Mouse (Mus musculus): ENCODE measurements around the gene Bhmt2.

The Bhmt2 gene

GRCm38 (mm10) chr13:93667586-93667985 is 6.5 kb downstream of the Bhmt2 start:
- in situ Hi-C loops (cut with MboI; ENCODE audit: low pct_unique_long_range_greater_than_20kb in 1 of 2, low sequenced_read_pairs in 2 of 2, unreplicated experiment in 1 of 2) = no loop called here

- in situ Hi-C loops (cut with MboI; ENCODE audit: low pct_unique_long_range_greater_than_20kb in 1 of 2, low sequenced_read_pairs in 2 of 2, unreplicated experiment in 1 of 2) = no loop called here
Measured at GRCm38 (mm10) chr13:93657941-93658340, 16.2 kb downstream of the Bhmt2 start.

DNA sequence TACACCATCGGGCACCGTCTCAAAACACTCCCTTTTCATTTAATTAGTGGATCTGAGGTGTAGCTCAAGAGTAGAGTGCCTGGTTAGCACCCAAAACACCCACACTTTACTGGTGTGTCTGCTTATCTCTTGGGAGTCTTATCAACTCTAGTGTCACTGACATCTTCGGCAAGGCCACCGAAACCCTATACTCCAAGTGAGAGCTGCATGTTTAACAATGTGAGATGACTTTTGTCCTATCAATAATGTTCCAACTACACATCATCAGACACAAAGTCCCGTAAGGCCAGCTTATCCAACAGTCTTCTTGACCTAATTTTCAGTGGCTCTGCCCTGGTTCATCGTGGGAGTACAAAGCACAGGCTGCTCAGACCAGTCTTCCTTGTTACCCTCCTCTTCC is 20.7 kb downstream of the Bhmt2 start:
- in situ Hi-C loops (cut with MboI; ENCODE audit: low pct_unique_long_range_greater_than_20kb in 1 of 2, low sequenced_read_pairs in 2 of 2, unreplicated experiment in 1 of 2) = no loop called here

DNA sequence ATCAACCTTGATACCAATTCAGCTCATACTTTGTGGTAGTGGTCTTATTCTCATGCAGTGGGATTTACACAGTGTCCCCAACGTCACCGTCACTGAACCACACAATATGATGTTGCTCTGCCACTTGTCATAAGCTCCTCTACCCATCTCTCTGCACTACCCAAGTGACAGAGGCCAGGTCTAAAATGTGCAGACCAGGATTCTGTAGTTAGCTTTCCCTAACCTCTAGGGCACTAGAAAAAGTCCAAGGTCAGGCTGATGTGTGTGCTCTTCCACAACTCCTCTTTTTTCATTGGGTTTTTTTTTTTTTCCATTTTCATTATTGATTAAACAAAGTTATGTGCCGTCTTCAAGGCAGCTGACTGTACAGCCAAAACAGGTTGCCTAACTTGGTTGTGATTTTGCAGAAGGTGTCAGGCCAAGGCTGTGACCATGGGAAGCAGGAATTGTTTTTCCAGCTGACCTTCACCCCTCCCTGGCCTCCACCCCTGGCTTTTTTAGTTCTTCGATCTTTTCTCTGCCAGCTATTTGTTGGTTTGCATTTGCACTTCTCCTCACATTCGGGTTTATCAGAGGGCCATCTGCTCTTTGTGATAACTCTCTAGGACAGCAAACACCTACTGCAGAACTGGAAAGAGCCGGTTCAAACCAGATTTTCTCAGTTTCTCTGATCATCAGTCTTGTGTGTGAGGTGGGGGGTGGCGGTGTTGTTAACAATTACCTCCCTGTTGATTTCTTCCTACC is 25.5 kb downstream of the Bhmt2 start:
- in situ Hi-C loops (cut with MboI; ENCODE audit: low pct_unique_long_range_greater_than_20kb in 1 of 2, low sequenced_read_pairs in 2 of 2, unreplicated experiment in 1 of 2) = no loop called here

DNA sequence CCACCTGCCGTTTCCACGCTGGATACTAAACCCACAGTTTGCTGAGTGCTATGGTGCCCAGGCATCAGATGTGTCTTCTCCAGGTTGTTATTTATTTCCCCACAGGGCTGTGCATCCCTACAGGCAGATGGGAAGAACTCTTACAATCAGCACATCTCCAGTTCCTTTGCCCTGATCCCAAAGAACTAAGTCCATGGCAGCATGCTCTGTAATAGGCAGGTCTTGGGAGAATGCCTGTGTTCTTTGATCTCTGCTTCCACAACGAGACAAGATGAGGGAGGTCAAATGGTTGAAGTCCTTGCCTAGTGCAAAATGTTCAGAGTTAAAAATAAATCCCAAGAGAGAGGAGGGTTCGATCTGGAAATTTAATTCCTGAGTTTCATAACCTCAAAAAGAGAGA is 34.5 kb downstream of the Bhmt2 start:
- in situ Hi-C loops (cut with MboI; ENCODE audit: low pct_unique_long_range_greater_than_20kb in 1 of 2, low sequenced_read_pairs in 2 of 2, unreplicated experiment in 1 of 2) = loop anchor here in 1 of 2 experiments (10.0 kb wide), 1 partner anchor 85 kb away; no protein-coding TSS in a partner anchor

DNA sequence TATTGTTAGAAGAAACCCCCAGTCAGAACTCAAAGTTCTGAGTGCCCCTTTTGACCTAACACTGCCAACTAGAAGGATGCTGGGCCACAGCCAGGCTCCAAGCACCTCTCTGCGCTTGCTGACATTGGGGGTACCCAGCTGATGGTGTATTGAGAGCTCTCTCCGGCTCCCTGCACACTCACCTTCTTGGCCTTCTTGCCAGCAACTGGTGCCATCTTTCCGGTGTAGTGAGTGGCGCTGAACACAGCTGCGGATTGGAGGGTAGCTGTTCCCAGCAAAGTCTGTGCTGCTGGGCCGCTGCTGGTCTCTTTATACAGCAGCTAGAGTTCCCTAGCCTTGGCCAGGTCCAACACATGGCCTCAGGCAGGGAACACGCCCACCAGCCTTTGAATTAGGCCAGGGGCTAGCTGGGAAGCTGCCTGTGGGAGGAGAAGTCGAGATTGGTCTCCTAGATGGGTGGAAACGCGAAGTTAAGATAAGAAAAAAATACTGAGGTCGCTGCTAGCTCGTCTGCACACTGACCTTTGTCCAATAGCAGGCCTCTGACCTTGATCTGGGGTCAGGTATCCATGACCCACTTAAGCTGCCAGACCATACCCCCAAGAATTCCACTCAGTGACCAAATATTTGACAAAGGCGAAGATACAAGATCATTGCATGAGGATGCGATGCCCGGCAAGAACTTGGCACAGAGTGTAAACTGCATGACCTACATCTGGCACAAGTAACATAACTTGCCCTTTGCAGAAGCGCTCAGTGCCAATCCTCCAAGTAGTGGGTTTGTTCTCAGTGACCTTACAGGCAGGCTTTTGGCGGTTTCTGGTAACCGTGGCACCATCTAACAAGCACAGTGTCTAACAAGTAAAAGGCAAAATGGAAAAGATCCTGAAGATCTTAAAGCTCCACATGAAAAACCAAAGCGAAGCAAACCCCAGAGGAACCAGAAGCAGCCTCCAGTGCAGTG is 36.5 kb downstream of the Bhmt2 start, which contains the start of gene Bhmt:
TSS of gene Bhmt (minus strand) at position 680 of the 964 bp plus-strand sequence.
- in situ Hi-C loops (cut with MboI; ENCODE audit: low pct_unique_long_range_greater_than_20kb in 1 of 2, low sequenced_read_pairs in 2 of 2, unreplicated experiment in 1 of 2) = loop anchor here in 1 of 2 experiments (10.0 kb wide), 1 partner anchor 87 kb away; no protein-coding TSS in a partner anchor

- in situ Hi-C loops (cut with MboI; ENCODE audit: low pct_unique_long_range_greater_than_20kb in 1 of 2, low sequenced_read_pairs in 2 of 2, unreplicated experiment in 1 of 2) = loop anchor here in 1 of 2 experiments (10.0 kb wide), 1 partner anchor 88 kb away; no protein-coding TSS in a partner anchor
Measured at GRCm38 (mm10) chr13:93636561-93636960, 37.5 kb downstream of the Bhmt2 start.

DNA sequence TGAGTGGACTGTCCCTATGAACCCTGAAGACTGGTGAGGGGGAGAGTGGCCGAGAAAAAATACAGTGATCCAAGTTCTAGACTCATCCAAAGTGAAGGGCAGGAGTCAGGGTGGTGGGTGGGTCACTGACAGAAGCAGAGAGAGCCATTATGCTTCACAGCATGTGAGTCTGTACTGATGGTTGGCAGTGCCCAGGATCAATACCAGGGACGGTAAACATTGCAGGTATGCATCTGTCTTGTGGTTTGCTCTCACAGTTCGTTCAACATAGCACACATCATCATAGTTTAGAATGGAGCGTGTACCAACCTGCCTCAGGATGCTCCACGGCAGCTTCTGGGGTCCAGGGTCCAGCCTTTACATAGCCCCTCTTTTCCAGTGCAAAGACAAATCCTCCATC is 41.2 kb downstream of the Bhmt2 start:
- in situ Hi-C loops (cut with MboI; ENCODE audit: low pct_unique_long_range_greater_than_20kb in 1 of 2, low sequenced_read_pairs in 2 of 2, unreplicated experiment in 1 of 2) = loop anchor here in 1 of 2 experiments (10.0 kb wide), 1 partner anchor 92 kb away; no protein-coding TSS in a partner anchor

DNA sequence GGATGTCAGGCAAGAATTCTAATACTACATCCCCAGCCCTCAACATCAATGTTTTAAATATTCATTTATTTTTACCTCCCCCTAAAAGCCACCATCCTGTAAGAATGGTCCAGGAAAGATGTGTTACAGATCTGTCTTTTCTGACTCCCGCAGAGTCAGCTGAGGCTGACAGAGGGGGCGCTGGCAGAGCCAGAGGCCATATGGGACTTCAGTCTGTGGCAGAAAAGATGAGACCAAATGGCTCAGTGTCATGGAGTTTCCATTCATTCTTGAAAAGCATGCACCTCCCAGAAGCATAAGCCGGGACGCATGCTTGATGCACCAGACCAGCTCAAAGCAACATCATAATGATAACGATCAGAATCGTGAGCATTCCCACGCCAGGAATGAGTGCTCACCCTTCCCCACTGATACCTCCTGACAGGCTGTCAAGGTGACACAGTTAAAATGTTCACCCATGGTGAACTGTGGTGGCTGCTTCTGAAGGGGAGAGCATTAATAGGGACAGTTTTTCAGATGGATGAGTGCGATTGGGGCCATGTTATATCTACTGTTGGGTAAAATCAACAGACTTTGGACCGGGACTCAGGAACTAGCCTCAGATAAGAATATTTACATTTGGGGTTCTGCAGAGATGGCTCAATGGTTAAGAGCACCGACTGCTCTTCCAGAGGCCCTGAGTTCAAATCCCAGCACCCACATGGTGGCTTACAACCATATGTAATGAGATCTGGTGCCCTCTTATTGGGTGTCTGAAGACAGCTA is 43.0 kb downstream of the Bhmt2 start:
- in situ Hi-C loops (cut with MboI; ENCODE audit: low pct_unique_long_range_greater_than_20kb in 1 of 2, low sequenced_read_pairs in 2 of 2, unreplicated experiment in 1 of 2) = loop anchor here in 1 of 2 experiments (10.0 kb wide), 1 partner anchor 94 kb away; no protein-coding TSS in a partner anchor

DNA sequence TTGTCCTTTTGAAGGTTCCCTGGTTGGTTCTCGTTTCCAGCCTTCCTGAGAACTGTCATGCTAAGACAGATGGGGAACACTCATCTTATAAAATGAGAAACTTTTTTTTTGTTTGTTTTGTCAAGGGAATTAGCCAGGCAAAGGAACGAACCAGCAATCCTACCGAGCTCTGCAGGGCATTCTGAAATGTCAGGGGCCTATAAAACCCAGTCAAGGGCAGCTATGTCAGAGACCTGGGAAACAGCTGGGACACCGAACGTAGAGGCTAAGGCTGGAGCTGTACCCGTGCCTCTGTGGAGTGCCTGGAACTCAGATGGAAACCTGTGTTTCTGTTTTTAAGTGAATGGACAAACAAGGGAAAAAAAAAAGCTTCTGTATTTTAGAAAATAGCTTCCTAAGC is 45.2 kb downstream of the Bhmt2 start:
- in situ Hi-C loops (cut with MboI; ENCODE audit: low pct_unique_long_range_greater_than_20kb in 1 of 2, low sequenced_read_pairs in 2 of 2, unreplicated experiment in 1 of 2) = no loop called here

DNA sequence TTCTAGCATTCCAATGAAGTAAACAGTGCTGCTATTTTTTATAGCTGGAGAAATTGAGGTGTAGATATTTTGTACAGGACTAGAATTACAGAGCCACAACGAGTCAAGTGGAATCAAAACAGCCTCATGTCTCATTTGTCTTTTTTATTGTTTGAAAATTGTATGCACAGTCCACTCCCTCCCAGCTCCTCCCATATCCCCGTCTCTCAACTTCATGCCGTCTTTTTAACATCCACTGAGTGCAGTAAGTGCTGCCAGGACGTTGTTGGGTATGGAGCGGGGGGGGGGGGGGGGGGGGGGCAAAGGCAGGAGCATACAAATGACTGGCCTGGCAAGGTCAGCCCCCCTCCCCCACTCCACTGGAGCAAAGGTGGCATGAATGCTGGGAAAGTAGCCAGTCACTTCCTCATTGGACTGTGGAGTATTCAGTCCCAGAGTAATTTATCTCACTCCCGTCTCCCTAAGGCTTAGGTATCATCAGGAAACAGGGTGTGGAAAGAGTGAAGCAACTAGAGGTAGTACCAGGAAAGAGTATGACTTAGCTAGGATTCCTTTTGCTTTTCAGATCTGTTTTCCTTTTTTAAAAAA is 59.6 kb downstream of the Bhmt2 start:
- in situ Hi-C loops (cut with MboI; ENCODE audit: low pct_unique_long_range_greater_than_20kb in 1 of 2, low sequenced_read_pairs in 2 of 2, unreplicated experiment in 1 of 2) = loop anchor here in 1 of 2 experiments (25.0 kb wide), 1 partner anchor 98 kb away; no protein-coding TSS in a partner anchor

GRCm38 (mm10) chr13:93613771-93614170 is 60.3 kb downstream of the Bhmt2 start:
- in situ Hi-C loops (cut with MboI; ENCODE audit: low pct_unique_long_range_greater_than_20kb in 1 of 2, low sequenced_read_pairs in 2 of 2, unreplicated experiment in 1 of 2) = loop anchor here in 1 of 2 experiments (25.0 kb wide), 1 partner anchor 99 kb away; no protein-coding TSS in a partner anchor

GRCm38 (mm10) chr13:93612660-93613607 is 61.2 kb downstream of the Bhmt2 start:
- in situ Hi-C loops (cut with MboI; ENCODE audit: low pct_unique_long_range_greater_than_20kb in 1 of 2, low sequenced_read_pairs in 2 of 2, unreplicated experiment in 1 of 2) = loop anchor here in 1 of 2 experiments (25.0 kb wide), 1 partner anchor 99 kb away; no protein-coding TSS in a partner anchor

GRCm38 (mm10) chr13:93608476-93608875 is 65.6 kb downstream of the Bhmt2 start:
- in situ Hi-C loops (cut with MboI; ENCODE audit: low pct_unique_long_range_greater_than_20kb in 1 of 2, low sequenced_read_pairs in 2 of 2, unreplicated experiment in 1 of 2) = loop anchor here in 1 of 2 experiments (25.0 kb wide), 1 partner anchor 104 kb away; no protein-coding TSS in a partner anchor

- in situ Hi-C loops (cut with MboI; ENCODE audit: low pct_unique_long_range_greater_than_20kb in 1 of 2, low sequenced_read_pairs in 2 of 2, unreplicated experiment in 1 of 2) = loop anchor here in 1 of 2 experiments (25.0 kb wide), 1 partner anchor 105 kb away; no protein-coding TSS in a partner anchor
Measured at GRCm38 (mm10) chr13:93607701-93608100, 66.4 kb downstream of the Bhmt2 start.

GRCm38 (mm10) chr13:93606868-93607578 is 67.1 kb downstream of the Bhmt2 start:
- in situ Hi-C loops (cut with MboI; ENCODE audit: low pct_unique_long_range_greater_than_20kb in 1 of 2, low sequenced_read_pairs in 2 of 2, unreplicated experiment in 1 of 2) = loop anchor here in 1 of 2 experiments (25.0 kb wide), 1 partner anchor 105 kb away; no protein-coding TSS in a partner anchor

Data from mouse embryonic stem cell (cell line).